Mouse (Mus musculus) midbrain, embryonic 12.5 days (tissue): ENCODE data around the gene Hoxa3. TPM values are rescaled to one million over a fixed set of nuclear protein-coding genes. Genes with fewer than 3 reads are reported as not detected.

Source experiments
- ATAC-seq: fragments of 200-750 bp; cut with Nextera tagmentation; 2 replicates; pipeline ENCODE4 v1.8.0; 2017; ENCODE audit warnings: low read depth, moderate TSS enrichment, moderate library complexity; ENCODE audit not compliant: low FRiP score
- H3K27ac ChIP-seq: fragments of 300-500 bp; sonication (generic); replicated peaks from 2 replicates; pipeline ENCODE4 v1.5.1; 2016; ENCODE audit warnings: mild to moderate bottlenecking
- H3K27me3 ChIP-seq: fragments of 300-500 bp; sonication (generic); 2 replicates; pipeline ENCODE4 v1.6.1; 2016; ENCODE audit warnings: mild to moderate bottlenecking
- H3K36me3 ChIP-seq: fragments of 300-500 bp; sonication (generic); 2 replicates; pipeline ENCODE4 v1.6.1; 2016
- H3K4me1 ChIP-seq: fragments of 300-500 bp; sonication (generic); 2 replicates; pipeline ENCODE4 v1.6.1; 2016
- H3K4me2 ChIP-seq: fragments of 300-500 bp; sonication (generic); replicated peaks from 2 replicates; pipeline ENCODE4 v1.6.1; 2016; ENCODE audit warnings: mild to moderate bottlenecking, moderate library complexity
- H3K4me3 ChIP-seq: fragments of 300-500 bp; sonication (generic); 2 replicates; pipeline ENCODE4 v1.5.1; 2016; ENCODE audit warnings: mild to moderate bottlenecking
- H3K9ac ChIP-seq: fragments of 300-500 bp; sonication (generic); replicated peaks from 2 replicates; pipeline ENCODE4 v1.6.1; 2016; ENCODE audit warnings: mild to moderate bottlenecking, moderate library complexity
- H3K9me3 ChIP-seq: fragments of 300-500 bp; sonication (generic); 2 replicates; pipeline ENCODE4 v1.6.1; 2016; ENCODE audit warnings: mild to moderate bottlenecking
- WGBS: fragments of 180-500 bp; shearing (Covaris S2); methylation state at CpG from one replicate; pipeline ENCODE4 v1.1.7; 2016; 5-methylcytosine and 5-hydroxymethylcytosine counted together
- polyA plus RNA-seq: library from polyadenylated mRNA; unstranded; fragments of >200 nt; fragmentation: Nextera tagmentation; extraction: Ambion mirVana; gene quantifications from 2 replicates; pipeline ENCODE4 v1.2.1, GENCODE M21; 2016

Hoxa3 gene
- polyA plus RNA-seq, 1 experiment from 2014 or later, result not detected

DNA sequence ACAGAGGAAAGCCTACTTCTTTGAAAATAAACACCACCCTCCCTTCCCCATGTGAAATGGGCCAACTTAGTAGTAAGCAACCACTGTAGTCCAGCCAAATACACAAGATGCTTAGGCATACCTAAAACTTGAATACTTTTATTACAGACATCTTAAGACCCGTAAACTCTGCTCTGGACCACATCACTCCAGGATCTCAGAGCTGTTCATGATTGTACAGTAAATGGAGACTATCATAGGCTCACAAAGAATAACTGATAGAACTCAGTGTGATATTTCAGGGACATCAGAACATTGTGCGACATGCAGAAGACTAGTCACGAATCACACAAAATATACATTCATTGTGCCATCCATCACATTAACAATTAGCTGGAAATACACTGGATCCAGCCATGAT, 57.7 kb downstream of the Hoxa3 start:
- ATAC-seq, result no peak
- Histone ChIP-seq H3K27me3 (peaks cover 97% of the 10 kb centered on the region), H3K4me3 (no peak overlapping the region), H3K4me2 (no peak overlapping the region), H3K9ac (no peak overlapping the region), H3K4me1 (peaks cover 18% of the 10 kb centered on the region), H3K27ac (no peak overlapping the region), H3K36me3 (no peaks in the 10 kb centered on the region), H3K9me3 (no peaks in the 10 kb centered on the region)
- 44% methylated on average over 3 of the region's 3 CpGs for WGBS

DNA sequence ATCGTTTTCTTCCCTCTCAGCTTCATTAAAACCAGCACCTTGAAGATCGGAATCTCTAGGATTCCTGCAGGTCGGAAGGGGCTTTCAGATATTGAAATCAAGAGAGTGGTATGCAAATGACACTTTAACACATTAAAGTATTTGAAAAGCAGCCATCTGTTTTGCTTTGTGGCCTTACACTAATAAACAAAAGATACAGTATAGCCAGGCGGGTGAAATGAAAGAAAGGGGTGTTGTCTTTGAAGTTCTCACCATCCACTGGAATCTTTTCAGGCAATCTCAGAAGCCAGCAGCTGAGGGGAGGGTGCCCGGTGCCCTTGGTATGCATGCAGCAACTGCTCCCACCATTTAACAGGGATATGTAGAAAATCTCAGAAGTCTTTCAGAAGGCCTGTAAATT, 59.1 kb downstream of the Hoxa3 start:
- 4% methylated on average over 5 of the region's 5 CpGs for WGBS
- Histone ChIP-seq H3K4me3 (no peak overlapping the region), H3K27me3 (peaks cover 96% of the 10 kb centered on the region), H3K9me3 (no peaks in the 10 kb centered on the region), H3K36me3 (no peaks in the 10 kb centered on the region), H3K4me1 (peaks cover 15% of the 10 kb centered on the region), H3K9ac (no peak overlapping the region), H3K27ac (no peak overlapping the region), H3K4me2 (no peak overlapping the region)
- no peak for ATAC-seq

DNA sequence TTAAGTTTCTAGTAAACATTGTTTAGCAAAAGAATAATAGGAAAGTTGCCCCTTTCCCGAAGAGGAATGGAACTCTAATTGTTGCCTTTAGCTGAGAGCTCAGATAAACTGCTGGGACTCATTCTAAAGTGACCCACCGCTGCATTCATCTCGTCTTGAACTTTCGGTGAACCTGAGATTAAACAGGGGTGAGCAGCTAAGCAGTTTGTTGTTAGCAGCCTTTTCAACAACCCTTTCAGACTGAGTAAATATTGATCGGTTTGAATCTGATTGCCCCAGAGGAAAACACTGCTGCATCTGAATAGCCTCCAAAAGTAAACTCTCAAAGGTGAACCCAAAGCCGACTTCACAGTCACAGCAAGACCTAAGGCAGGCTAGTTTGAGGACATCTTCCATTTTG, 59.9 kb downstream of the Hoxa3 start:
- no peaks in the 10 kb centered on the region for H3K36me3 ChIP-seq
- H3K9me3 ChIP-seq, result no peaks in the 10 kb centered on the region
- no peak overlapping the region for H3K4me2 ChIP-seq
- H3K9ac ChIP-seq, result no peak overlapping the region
- no peak overlapping the region for H3K4me3 ChIP-seq
- H3K4me1 ChIP-seq, result peaks cover 7% of the 10 kb centered on the region
- H3K27ac ChIP-seq, result no peak overlapping the region
- H3K27me3 ChIP-seq, result peaks cover 92% of the 10 kb centered on the region
- WGBS, result 2% methylated on average over 6 of the region's 6 CpGs
- ATAC-seq, result no peak

DNA sequence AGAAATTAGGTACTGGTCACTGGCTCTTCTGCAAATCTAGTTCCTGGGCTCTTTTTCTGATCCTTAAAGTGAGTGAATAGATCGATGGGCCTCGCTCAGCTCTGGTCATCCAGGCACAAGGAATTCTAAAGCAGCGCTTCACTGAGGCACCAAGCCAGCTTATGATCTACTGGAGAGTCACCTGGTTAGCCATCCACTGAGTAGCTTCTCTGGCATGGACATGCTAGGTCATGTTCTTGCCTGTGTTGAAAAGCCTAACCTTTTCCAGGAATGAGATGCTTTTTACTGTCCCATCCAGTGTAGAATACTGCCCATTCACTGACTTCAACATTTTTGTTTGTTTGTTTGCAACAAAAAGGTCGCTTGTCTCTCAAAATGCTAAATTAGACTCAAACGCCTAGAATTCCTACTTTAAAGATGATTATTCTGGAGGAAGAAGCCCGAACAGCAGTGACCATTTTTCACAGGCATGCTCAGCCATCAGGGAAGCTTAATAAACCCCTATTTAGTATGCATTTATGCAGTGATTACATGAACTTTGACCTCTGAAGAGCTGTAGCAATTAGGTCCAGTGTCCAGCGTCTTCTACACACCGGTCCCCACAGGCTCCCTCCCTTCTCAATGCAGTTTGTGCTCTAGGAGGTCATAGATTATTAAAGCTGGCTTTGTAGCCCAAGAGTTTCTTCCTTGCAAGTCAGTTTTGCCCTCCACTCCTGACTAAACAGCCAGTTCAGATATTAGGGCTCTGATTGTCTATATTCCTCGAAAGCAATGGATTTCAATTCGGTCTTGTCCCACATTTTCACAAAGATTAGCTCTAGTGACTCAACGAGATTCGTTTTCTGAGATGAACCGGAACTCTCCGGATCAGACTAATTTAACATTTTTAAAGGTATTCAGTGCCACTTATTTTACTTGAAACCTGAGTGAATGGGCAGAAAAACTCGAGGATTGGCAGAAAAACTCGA, 60.6 kb downstream of the Hoxa3 start:
- Histone ChIP-seq H3K9me3 (no peaks in the 10 kb centered on the region), H3K27me3 (peaks cover 92% of the 10 kb centered on the region), H3K4me3 (no peak overlapping the region), H3K4me2 (no peak overlapping the region), H3K9ac (no peak overlapping the region), H3K36me3 (no peaks in the 10 kb centered on the region), H3K4me1 (no peaks in the 10 kb centered on the region), H3K27ac (no peak overlapping the region)
- 2% methylated on average over 16 of the region's 16 CpGs for WGBS
- ATAC-seq, result no peak

DNA sequence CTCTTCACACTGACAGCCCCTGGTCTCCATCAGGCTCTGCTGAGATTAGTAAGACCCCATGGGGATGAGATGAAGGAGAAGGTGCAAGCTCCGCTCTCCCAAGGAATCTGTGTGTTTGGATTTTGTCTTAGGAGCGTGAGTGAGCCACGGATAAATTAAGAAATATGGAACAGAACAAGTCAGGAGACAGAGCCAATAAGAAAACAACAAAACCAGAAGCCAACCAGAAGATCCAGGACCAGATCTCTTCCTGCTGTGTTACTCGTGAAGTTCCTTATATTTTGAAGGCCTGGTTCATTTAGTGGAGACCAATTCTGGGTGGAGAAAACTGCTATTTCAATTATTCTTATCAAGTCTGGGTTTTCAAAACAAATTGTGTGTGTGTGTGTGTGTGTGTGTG, 61.6 kb downstream of the Hoxa3 start:
- Histone ChIP-seq H3K9me3 (no peaks in the 10 kb centered on the region), H3K9ac (no peak overlapping the region), H3K4me1 (no peaks in the 10 kb centered on the region), H3K36me3 (no peaks in the 10 kb centered on the region), H3K27me3 (peaks cover 92% of the 10 kb centered on the region), H3K27ac (no peak overlapping the region), H3K4me3 (no peak overlapping the region), H3K4me2 (no peak overlapping the region)
- ATAC-seq, result no peak
- WGBS, result 3% methylated on average over 4 of the region's 4 CpGs

DNA sequence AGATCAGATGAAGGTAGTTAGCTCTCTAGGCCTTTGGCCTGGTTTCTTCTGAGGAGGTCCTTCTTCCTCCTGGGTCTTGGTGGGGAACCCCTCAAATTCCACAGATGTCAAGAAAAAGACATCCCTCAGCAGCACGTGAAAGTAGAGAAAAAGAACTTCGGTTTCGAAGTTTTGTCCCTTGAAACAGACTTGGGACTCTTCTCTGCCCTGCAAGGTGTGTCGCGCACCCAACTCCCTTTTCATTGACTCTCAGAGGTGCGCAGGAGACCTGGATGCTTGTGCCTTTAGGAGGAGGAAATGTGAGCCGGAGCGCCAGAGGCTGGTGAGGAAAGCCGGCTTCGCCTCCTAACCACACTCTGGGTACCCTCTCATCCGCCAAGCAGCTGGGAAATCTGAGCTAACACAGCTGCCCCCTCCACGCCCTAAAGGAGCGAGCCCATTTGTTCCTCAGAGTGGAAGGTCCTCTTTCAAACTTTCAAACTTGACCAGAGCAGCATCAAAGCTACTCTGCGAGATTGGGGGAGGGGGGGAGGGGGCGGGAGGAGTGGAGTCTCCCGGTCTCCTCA, 62.7 kb downstream of the Hoxa3 start:
- H3K4me1 ChIP-seq, result no peaks in the 10 kb centered on the region
- no peak overlapping the region for H3K27ac ChIP-seq
- H3K9ac ChIP-seq, result no peak overlapping the region
- H3K4me2 ChIP-seq, result no peak overlapping the region
- peaks cover 92% of the 10 kb centered on the region for H3K27me3 ChIP-seq
- no peaks in the 10 kb centered on the region for H3K36me3 ChIP-seq
- no peaks in the 10 kb centered on the region for H3K9me3 ChIP-seq
- no peak overlapping the region for H3K4me3 ChIP-seq
- ATAC-seq, result no peak
- WGBS, result 3% methylated on average over 16 of the region's 16 CpGs

DNA sequence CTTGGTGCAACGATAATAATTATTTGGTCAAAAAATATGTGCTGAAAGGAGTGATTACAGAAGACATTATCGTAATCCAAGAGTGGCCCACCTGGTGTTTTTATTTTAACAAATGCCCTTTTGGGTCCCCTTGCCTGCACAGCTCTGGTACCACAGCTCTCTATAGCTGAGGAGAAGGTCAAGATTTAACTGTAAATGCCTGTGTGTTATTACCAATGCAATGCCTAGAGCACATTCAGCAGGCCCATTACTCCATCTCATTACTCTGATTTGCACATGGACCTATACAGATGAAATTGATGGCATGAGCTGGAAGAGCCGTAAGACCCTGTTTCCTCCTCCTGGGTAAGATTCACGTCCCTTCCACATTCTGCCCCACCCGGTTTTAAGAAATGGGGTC, 74.0 kb downstream of the Hoxa3 start:
- 89% methylated on average over 5 of the region's 5 CpGs for WGBS
- H3K9me3 ChIP-seq, result no peaks in the 10 kb centered on the region
- 0 out of 2 replicates have a peak, but pooled peaks cover 3% of the 10 kb centered on the region for H3K4me1 ChIP-seq
- peaks cover 4% of the 10 kb centered on the region for H3K27me3 ChIP-seq
- H3K36me3 ChIP-seq, result no peaks in the 10 kb centered on the region
- H3K27ac ChIP-seq, result no peak overlapping the region
- H3K9ac ChIP-seq, result no peak overlapping the region
- no peak for ATAC-seq
- no peak overlapping the region for H3K4me2 ChIP-seq
- H3K4me3 ChIP-seq, result no peak overlapping the region

DNA sequence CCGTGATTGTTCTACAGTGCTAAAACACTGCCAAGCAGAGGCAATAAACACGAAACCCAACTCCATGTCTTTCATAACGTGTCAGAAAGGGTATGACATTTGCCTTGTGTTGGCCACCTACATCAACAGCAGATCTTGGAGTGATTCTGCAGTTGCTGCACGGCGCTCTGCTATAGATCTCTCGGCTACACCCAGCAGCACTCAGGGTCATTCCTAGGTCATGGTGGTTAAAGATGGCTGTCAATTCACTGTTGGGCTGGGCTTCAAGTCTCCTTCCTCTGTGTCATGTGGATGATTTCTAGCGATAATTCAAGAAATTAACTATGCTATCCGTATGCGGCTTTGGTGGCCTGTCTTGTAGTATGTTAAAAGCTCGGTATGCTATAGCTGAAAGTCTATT, 74.6 kb downstream of the Hoxa3 start:
- 82% methylated on average over 10 of the region's 10 CpGs for WGBS
- H3K27me3 ChIP-seq, result peaks cover 4% of the 10 kb centered on the region

DNA sequence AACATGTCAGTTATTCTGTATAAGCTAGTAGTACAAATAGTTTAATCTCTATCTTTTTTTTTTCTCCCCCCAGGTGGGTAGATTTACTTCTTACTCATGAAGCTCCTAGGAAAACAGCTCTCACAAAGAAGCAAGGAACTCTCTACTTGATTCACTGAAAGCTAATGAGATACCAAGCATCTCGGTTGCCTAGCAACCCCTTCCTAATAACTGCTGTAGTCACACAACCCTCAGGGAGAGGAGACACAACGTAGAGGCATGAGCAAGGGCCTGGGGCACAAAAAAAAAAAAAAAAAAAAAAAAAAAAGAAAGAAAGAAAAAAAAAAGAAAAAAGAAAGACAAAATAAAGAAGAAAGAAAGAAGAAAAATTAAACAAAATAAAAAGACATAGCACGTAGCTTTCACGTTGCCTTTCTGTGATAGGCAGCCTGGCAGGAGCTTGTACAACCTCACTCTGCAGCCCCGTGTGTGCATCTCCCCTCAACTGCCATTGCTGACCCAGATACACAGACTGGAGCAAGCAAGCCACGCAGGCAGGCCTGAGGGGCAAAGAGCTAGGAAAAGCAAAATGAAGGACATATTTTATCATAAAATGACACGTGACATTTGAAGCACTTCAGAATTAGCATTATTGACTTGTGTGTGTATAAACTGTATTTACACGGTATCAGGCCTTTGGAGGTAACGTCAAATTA, 75.1 kb downstream of the Hoxa3 start:
- H3K4me2 ChIP-seq, result no peak overlapping the region
- H3K4me1 ChIP-seq, result 0 out of 2 replicates have a peak, but pooled peaks cover 3% of the 10 kb centered on the region
- no peaks in the 10 kb centered on the region for H3K9me3 ChIP-seq
- no peak overlapping the region for H3K9ac ChIP-seq
- no peak for ATAC-seq
- H3K36me3 ChIP-seq, result no peaks in the 10 kb centered on the region
- peaks cover 4% of the 10 kb centered on the region for H3K27me3 ChIP-seq
- no peak overlapping the region for H3K4me3 ChIP-seq
- H3K27ac ChIP-seq, result no peak overlapping the region
- 62% methylated on average over 9 of the region's 9 CpGs for WGBS

More for the DNA sequence above, 74.6 kb downstream of the Hoxa3 start:
- H3K36me3 ChIP-seq, result no peaks in the 10 kb centered on the region
- ATAC-seq, result no peak
- H3K9ac ChIP-seq, result no peak overlapping the region
- no peak overlapping the region for H3K27ac ChIP-seq
- H3K9me3 ChIP-seq, result no peaks in the 10 kb centered on the region
- H3K4me3 ChIP-seq, result no peak overlapping the region
- 0 out of 2 replicates have a peak, but pooled peaks cover 3% of the 10 kb centered on the region for H3K4me1 ChIP-seq
- H3K4me2 ChIP-seq, result no peak overlapping the region

DNA sequence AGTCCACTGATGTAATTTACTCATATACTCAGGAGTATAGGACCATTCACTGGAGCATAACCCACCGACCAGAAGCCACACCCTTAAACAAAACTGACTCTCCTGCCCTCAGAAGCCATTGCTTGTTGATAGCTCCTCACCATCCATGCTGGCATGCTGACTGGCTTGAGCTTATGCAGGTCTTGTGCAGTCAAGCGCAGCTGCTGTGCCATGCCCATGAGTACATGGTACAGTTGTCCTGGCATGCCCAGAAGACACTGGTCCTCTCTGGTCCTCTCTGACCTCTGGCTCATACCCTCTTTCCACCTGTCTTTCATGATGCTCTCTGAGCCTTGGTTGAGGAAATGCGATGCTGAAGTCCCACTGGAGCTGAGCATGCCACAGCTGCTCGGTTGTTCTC, 89.5 kb downstream of the Hoxa3 start:
- Histone ChIP-seq H3K9me3 (no peaks in the 10 kb centered on the region), H3K4me2 (no peak overlapping the region), H3K4me3 (no peak overlapping the region), H3K27ac (no peak overlapping the region), H3K9ac (no peak overlapping the region), H3K36me3 (no peaks in the 10 kb centered on the region), H3K4me1 (peaks cover 14% of the 10 kb centered on the region), H3K27me3 (peaks cover 4% of the 10 kb centered on the region; the same call in 1 of the 2 replicates)
- WGBS, result 89% methylated on average over 4 of the region's 4 CpGs
- no peak for ATAC-seq

DNA sequence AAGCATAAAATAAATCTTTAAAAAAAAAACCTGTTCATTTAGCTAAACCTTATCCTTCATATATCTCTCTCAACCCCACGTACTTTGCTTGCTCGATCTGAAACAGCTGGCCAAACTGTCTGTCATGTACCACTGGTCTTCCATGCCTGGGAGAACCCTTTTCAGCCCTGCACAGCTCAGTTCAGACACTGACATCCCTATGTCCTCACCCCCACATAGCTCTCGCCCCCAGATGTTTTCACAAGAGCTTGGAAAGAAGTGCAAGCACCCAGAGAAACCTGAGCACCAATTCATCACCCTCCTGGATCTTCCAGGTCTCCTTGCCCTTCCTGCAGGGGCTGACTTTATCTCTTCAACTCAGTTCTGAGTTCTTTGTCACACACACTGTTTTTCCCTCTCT, 92.0 kb downstream of the Hoxa3 start:
- peaks cover 16% of the 10 kb centered on the region for H3K4me1 ChIP-seq
- no peaks in the 10 kb centered on the region for H3K36me3 ChIP-seq
- H3K4me3 ChIP-seq, result no peak overlapping the region
- WGBS, result 73% methylated on average over 3 of the region's 3 CpGs
- no peak overlapping the region for H3K9ac ChIP-seq
- peaks cover 9% of the 10 kb centered on the region; the same call in 1 of the 2 replicates for H3K27me3 ChIP-seq
- no peaks in the 10 kb centered on the region for H3K9me3 ChIP-seq
- H3K4me2 ChIP-seq, result no peak overlapping the region
- H3K27ac ChIP-seq, result no peak overlapping the region
- ATAC-seq, result no peak
